Mouse (Mus musculus) E14TG2a.4 (cell line): ENCODE data around the gene Elavl1.
"Not testable (repeated sequence)": the region's sequence is repeated elsewhere in the genome, so short reads cannot be mapped to it uniquely, and the experiment has no call there.

ENCODE experiments used
- H3K27me3 ChIP-seq: 2 replicates; pipeline ENCODE4 v1.6.1; 2014; ENCODE audit warnings: low read length, control low read depth; ENCODE audit not compliant: insufficient read depth
- H3K36me3 ChIP-seq: 2 replicates; pipeline ENCODE4 v1.6.1; 2014; ENCODE audit warnings: low read length, control low read depth; ENCODE audit not compliant: insufficient read depth
- H3K4me1 ChIP-seq: replicated peaks from 2 replicates; pipeline ENCODE4 v1.6.1; 2014; ENCODE audit warnings: low read depth, low read length, control low read depth
- H3K4me3 ChIP-seq: replicated peaks from 2 replicates; pipeline ENCODE4 v1.5.1; 2014; ENCODE audit warnings: mild to moderate bottlenecking, low read length
- H3K9me3 ChIP-seq: 2 replicates; pipeline ENCODE4 v1.6.1; 2014; ENCODE audit warnings: low read length, control low read depth
- CTCF ChIP-seq: conservative IDR thresholded peaks from 2 replicates; pipeline ENCODE4 v1.5.1; 2014; ENCODE audit warnings: low read length
- NANOG ChIP-seq: IDR thresholded peaks from 2 replicates; pipeline ENCODE4 v1.6.1; 2014; ENCODE audit warnings: borderline replicate concordance, low read length, mixed read lengths
- POU5F1 ChIP-seq: IDR thresholded peaks from 2 replicates; pipeline ENCODE4 v1.6.1; 2014; ENCODE audit warnings: low read length, borderline replicate concordance

Elavl1 gene

DNA sequence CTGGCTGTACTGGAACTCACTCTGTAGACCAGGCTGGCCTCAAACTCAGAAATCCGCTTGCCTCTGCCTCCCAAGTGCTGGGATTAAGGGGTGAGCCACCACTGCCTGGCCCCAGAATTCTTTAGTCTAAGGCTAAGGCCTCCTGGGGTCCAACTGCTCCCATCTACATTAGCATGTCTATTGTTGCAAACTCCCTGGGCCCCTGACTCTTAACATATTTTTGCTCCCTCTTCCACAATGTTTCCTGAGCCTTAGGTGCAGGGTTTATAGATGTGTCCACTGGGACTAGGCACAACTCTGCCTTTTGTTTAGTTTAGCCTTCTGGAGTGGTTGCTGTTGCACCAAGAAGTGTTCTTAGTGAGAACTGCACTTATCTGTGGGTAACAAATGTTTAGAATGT is 29.3 kb upstream of the Elavl1 start:
- no peaks in the 10 kb centered on the region for H3K9me3 ChIP-seq
- no peaks in the 10 kb centered on the region for H3K36me3 ChIP-seq
- TF ChIP-seq CTCF, result no peak
- no peak for TF ChIP-seq POU5F1
- no peak for TF ChIP-seq NANOG
- no peaks in the 10 kb centered on the region for H3K27me3 ChIP-seq
- no peak overlapping the region for H3K4me3 ChIP-seq
- H3K4me1 ChIP-seq, result peaks cover 74% of the 10 kb centered on the region

DNA sequence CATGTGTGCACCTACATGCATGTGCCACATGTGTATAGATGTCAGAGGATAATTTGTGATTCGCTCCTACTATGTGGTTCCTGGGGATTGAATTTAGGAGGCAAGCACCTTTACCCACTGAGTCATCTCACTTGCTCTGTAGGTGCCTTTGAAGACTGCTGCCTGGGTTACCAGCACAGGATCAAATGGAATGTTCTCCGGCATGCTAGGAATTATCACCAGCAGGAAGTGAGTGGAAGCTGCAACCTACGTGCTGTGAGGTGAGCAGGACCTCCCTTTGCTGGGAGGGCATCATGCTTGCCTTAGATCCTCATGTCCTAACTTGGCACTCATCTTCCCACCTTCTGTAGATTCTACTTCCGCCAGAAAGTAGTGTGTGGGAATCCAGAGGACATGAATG is 28.5 kb upstream of the Elavl1 start:
- no peaks in the 10 kb centered on the region for H3K27me3 ChIP-seq
- no peaks in the 10 kb centered on the region for H3K9me3 ChIP-seq
- no peaks in the 10 kb centered on the region for H3K36me3 ChIP-seq
- H3K4me3 ChIP-seq, result no peak overlapping the region
- TF ChIP-seq NANOG, result no peak
- TF ChIP-seq POU5F1, result no peak
- no peak for TF ChIP-seq CTCF
- H3K4me1 ChIP-seq, result peaks cover 77% of the 10 kb centered on the region

DNA sequence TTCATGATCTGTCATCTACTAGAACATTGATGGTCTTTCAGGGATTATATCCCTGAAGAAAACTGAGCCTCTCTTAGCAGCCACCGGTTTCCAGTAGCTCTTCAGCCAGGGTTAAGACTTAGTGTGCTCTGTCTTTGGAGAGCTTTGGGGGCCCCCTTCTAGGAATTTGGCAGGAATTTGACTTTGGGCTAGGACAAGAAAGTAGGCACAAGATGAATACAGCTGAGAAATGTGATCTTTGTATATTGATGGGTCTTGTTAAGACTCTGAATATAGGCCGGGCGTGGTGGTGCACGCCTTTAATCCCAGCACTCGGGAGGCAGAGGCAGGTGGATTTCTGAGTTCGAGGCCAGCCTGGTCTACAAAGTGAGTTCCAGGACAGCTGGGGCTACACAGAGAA is 27.3 kb upstream of the Elavl1 start:
- peaks cover 83% of the 10 kb centered on the region for H3K4me1 ChIP-seq
- H3K9me3 ChIP-seq, H3K36me3 ChIP-seq, H3K4me3 ChIP-seq, H3K27me3 ChIP-seq: not testable (repeated sequence)

DNA sequence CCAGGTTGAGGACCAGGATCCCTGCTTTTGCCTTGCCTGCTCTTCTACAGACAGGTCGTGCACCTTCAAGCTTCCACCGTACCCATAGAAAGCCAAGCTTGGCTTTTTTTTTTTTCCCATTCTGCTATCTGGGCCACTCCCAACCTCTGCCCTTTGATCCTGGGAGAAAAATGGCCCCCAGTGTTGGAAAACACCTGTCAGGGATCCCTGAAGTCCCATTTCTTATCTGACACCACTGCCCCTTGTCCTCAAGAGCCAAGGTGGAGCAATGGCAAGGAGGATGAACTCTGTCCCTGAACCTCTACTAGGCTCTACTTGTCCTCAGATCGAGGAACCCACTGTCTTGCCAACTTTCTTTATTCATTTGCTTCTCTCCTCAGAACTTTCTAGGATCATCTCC is 25.4 kb upstream of the Elavl1 start:
- H3K36me3 ChIP-seq, result no peaks in the 10 kb centered on the region
- TF ChIP-seq POU5F1 (no peak), CTCF (no peak), NANOG (no peak)
- no peaks in the 10 kb centered on the region for H3K27me3 ChIP-seq
- no peaks in the 10 kb centered on the region for H3K9me3 ChIP-seq
- no peak overlapping the region for H3K4me3 ChIP-seq
- peaks cover 72% of the 10 kb centered on the region for H3K4me1 ChIP-seq

DNA sequence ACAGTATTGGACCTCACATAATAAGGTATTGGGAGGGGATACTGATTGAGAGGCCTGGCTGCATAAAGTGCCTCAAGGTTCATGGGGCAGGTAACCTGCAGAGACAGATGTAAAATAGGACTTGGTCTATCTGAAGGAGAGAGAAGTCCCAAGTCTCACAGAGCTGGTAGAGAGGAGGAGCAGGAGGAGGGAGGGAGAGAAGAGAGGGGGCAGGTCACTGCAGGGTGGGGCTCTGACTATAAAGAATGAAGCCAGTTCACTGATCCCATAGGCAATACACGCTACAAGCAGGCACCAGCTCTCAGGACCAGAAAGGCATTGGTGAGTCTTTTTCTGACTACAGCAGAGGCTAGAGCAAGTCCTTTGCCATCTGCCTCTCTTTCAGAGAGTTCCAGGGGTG is 24.1 kb upstream of the Elavl1 start:
- peaks cover 62% of the 10 kb centered on the region for H3K4me1 ChIP-seq
- TF ChIP-seq NANOG, result no peak
- no peak for TF ChIP-seq CTCF
- TF ChIP-seq POU5F1, result no peak
- no peaks in the 10 kb centered on the region for H3K27me3 ChIP-seq
- no peaks in the 10 kb centered on the region for H3K36me3 ChIP-seq
- H3K4me3 ChIP-seq, result no peak overlapping the region
- H3K9me3 ChIP-seq, result no peaks in the 10 kb centered on the region

DNA sequence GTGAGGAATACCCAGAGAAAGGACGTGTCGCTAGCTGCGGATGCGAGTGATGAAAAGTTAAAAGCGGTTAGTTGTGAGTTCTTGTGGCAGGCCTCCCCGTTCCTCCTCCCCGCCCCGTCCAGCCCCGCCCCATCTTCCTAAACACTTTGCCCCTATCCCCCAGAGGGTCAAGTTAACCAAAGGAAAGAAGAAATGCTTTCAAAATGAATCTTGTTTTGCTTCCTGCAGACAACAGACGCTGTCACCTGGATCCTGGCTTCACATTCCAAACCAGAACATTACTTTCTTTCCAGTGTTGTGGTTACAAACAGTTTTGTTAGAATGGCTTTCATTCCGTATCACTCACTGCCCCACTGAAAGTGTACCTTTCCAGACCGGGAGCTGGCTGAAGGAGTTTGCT is 23.1 kb upstream of the Elavl1 start:
- Histone ChIP-seq H3K36me3 (no peaks in the 10 kb centered on the region), H3K4me1 (peaks cover 57% of the 10 kb centered on the region), H3K4me3 (no peak overlapping the region), H3K27me3 (no peaks in the 10 kb centered on the region), H3K9me3 (no peaks in the 10 kb centered on the region)
- TF ChIP-seq NANOG (no peak), POU5F1 (no peak), CTCF (no peak)

DNA sequence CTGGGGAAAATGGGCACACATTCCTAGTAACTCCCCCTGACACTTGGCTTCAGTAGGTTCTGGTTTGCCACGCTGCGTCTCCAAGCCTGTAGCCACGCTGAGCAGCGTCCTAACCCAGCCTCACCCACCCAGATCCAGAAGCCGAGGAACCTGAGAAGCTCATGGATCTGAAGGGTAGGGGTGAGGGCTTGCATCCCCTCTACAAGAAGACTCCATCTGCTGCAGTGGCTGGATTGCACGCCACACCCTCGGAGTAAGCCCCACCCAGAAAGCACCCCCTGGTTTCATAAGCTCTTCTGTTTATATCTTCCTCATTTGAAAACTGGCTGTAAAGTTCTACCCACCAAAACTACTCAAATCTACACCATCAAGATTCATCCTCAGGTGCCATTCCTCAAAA is 22.4 kb upstream of the Elavl1 start:
- no peaks in the 10 kb centered on the region for H3K27me3 ChIP-seq
- peak overlapping the region; percentile 17; the same call in 1 of the 2 replicates for H3K4me3 ChIP-seq
- H3K9me3 ChIP-seq, result no peaks in the 10 kb centered on the region
- peaks cover 56% of the 10 kb centered on the region for H3K4me1 ChIP-seq
- TF ChIP-seq NANOG (no peak), CTCF (no peak), POU5F1 (no peak)
- H3K36me3 ChIP-seq, result no peaks in the 10 kb centered on the region

DNA sequence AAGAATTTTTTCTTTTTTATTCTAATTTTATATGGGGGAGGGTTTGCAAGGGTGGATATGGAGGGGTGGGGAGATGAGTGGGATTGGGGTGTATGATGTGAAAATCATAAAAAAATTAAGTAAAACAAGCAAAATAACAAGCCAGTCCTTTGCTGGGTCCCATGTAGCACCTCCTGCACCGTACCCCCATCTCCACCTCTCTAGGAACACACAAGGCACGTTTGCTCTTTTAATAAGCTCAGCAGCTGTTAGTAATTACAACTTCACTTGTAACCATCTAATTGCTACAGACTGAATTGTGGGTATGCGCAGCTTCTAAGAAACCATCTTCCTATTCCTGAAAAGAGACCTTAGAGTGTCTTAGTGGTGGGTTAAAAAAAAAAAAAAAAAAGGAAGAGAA is 15.0 kb upstream of the Elavl1 start:
- Histone ChIP-seq H3K4me3 (no peak overlapping the region), H3K36me3 (peaks cover 46% of the 10 kb centered on the region), H3K4me1 (peaks cover 35% of the 10 kb centered on the region), H3K9me3 (no peaks in the 10 kb centered on the region), H3K27me3 (no peaks in the 10 kb centered on the region)
- TF ChIP-seq CTCF, result no peak
- TF ChIP-seq POU5F1, result no peak
- no peak for TF ChIP-seq NANOG

DNA sequence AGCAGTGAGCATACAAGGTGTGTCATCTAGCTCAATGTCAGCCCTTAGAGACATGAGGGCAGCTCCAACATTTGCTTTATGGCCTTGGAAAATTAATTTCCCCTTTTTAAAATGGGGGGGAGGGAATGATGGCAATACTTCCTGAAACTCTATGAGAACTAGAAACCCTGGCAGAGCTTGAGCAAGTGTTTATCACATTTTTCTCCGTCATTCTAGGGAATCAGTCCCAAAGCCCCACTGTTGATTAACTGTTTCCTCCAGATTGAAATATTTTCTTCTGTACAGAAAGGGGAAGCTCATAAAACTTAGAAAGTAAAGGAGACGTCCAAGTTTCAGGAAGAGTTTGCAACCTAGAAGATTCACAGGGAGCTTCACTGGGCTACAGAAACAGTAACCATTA is 10.5 kb upstream of the Elavl1 start:
- H3K27me3 ChIP-seq, result no peaks in the 10 kb centered on the region
- H3K9me3 ChIP-seq, result no peaks in the 10 kb centered on the region
- peaks cover 6% of the 10 kb centered on the region for H3K4me1 ChIP-seq
- peaks cover 83% of the 10 kb centered on the region for H3K36me3 ChIP-seq
- TF ChIP-seq POU5F1 (no peak), CTCF (no peak), NANOG (no peak)
- no peak overlapping the region for H3K4me3 ChIP-seq
